Mouse (Mus musculus) kidney, postnatal 0 days (tissue): Measurements from ENCODE around the gene B3gntl1. TPM values are rescaled to one million over a fixed set of nuclear protein-coding genes. Genes with fewer than 3 reads are reported as not detected.

Experiments used
- ATAC-seq: fragments of 200-750 bp; cut with Nextera tagmentation; replicated peaks from 2 replicates; pipeline ENCODE4 v1.8.0; 2017; ENCODE audit warnings: low read depth, moderate number of reproducible peaks, moderate TSS enrichment, moderate library complexity; ENCODE audit not compliant: low FRiP score
- DNase-seq: peaks from one replicate; pipeline ENCODE4 v3.0.0-alpha.2; 2016; ENCODE audit warnings: low spot score
- H3K27ac ChIP-seq: fragments of 300-500 bp; sonication (generic); 2 replicates; pipeline ENCODE4 v1.5.1; 2014; ENCODE audit warnings: mild to moderate bottlenecking
- H3K27me3 ChIP-seq: fragments of 300-500 bp; sonication (generic); 2 replicates; pipeline ENCODE4 v1.6.1; 2014; ENCODE audit warnings: low read length, mixed read lengths; ENCODE audit not compliant: insufficient read depth
- H3K36me3 ChIP-seq: fragments of 300-500 bp; sonication (generic); 2 replicates; pipeline ENCODE4 v1.6.1; 2014; ENCODE audit warnings: low read length, mixed read lengths; ENCODE audit not compliant: insufficient read depth
- H3K4me1 ChIP-seq: fragments of 300-500 bp; sonication (generic); replicated peaks from 2 replicates; pipeline ENCODE4 v1.6.1; 2014; ENCODE audit warnings: antibody characterized with exemption, low read length, mixed read lengths; ENCODE audit not compliant: insufficient read depth
- H3K4me2 ChIP-seq: fragments of 300-500 bp; sonication (generic); 2 replicates; pipeline ENCODE4 v1.6.1; 2014; ENCODE audit warnings: mild to moderate bottlenecking, low read length, moderate library complexity, mixed read lengths
- H3K4me3 ChIP-seq: fragments of 300-500 bp; sonication (generic); replicated peaks from 2 replicates; pipeline ENCODE4 v1.5.1; 2014; ENCODE audit warnings: low read depth, low read length
- H3K9ac ChIP-seq: fragments of 300-500 bp; sonication (generic); 2 replicates; pipeline ENCODE4 v1.6.1; 2014; ENCODE audit warnings: low read depth, low read length
- H3K9me3 ChIP-seq: fragments of 300-500 bp; sonication (generic); replicated peaks from 2 replicates; pipeline ENCODE4 v1.6.1; 2016; ENCODE audit warnings: low read length, inconsistent platforms, mixed read lengths
- CTCF ChIP-seq: IDR thresholded peaks from 2 replicates; pipeline ENCODE4 v1.5.1; 2016; ENCODE audit warnings: antibody characterized with exemption, low read depth, mild to moderate bottlenecking, moderate library complexity
- WGBS: fragments of 180-500 bp; shearing (Covaris S2); extraction: QIAGEN DNeasy Blood & Tissue Kit; methylation state at CpG from one replicate; pipeline ENCODE4 v1.1.7; 2014; 5-methylcytosine and 5-hydroxymethylcytosine counted together
- polyA plus RNA-seq: library from polyadenylated mRNA; unstranded; fragments of >200 nt; fragmentation: Nextera tagmentation; extraction: Ambion mirVana; gene quantifications from 2 replicates; pipeline ENCODE4 v1.2.1, GENCODE M21; 2015

Gene B3gntl1
- polyA plus RNA-seq, 1 experiment from 2014 or later = 5.3 TPM

GRCm38 (mm10) chr11:121702111-121702894 is 29.4 kb upstream of the B3gntl1 start:
- Histone ChIP-seq H3K27ac (peak overlapping the region; percentile 88), H3K9ac (peak overlapping the region; percentile 73), H3K36me3 (no peaks in the 10 kb centered on the region), H3K4me2 (peak overlapping the region; percentile 97), H3K4me3 (peak overlapping the region; percentile 68), H3K27me3 (no peaks in the 10 kb centered on the region), H3K4me1 (no peaks in the 10 kb centered on the region; the same call in 1 of the 2 replicates), H3K9me3 (no peaks in the 10 kb centered on the region)
- peak; percentile 20; the same call in 1 of the 2 replicates for TF ChIP-seq CTCF
- under 1% methylated on average over 63 of the region's 69 CpGs for WGBS
- ATAC-seq = peak; percentile 93
- DNase-seq = peak; percentile 94

- 91% methylated on average over 5 of the region's 5 CpGs for WGBS
- TF ChIP-seq CTCF = no peak
- H3K36me3 ChIP-seq = no peaks in the 10 kb centered on the region
- peak within 1 kb of the TSS; percentile 88 for H3K27ac ChIP-seq
- H3K9me3 ChIP-seq = no peaks in the 10 kb centered on the region
- ATAC-seq = no peak
- no peaks in the 10 kb centered on the region; the same call in 1 of the 2 replicates for H3K4me1 ChIP-seq
- no peak for DNase-seq
- peak within 1 kb of the TSS; percentile 97 for H3K4me2 ChIP-seq
- H3K9ac ChIP-seq = peak within 1 kb of the TSS; percentile 73
- H3K4me3 ChIP-seq = peak within 1 kb of the TSS; percentile 68
- H3K27me3 ChIP-seq = no peaks in the 10 kb centered on the region
Measured at GRCm38 (mm10) chr11:121701244-121701643, 28.3 kb upstream of the B3gntl1 start, which contains the start of gene Metrnl. Gene Metrnl (plus strand): TSS chr11:121701544.

- H3K36me3 ChIP-seq = no peaks in the 10 kb centered on the region
- H3K4me3 ChIP-seq = no peak overlapping the region
- TF ChIP-seq CTCF = no peak
- no peaks in the 10 kb centered on the region for H3K27me3 ChIP-seq
- DNase-seq (no peak), ATAC-seq (no peak)
- H3K9me3 ChIP-seq = no peaks in the 10 kb centered on the region
- 73% methylated on average over 5 of the region's 5 CpGs for WGBS
- H3K4me1 ChIP-seq = no peaks in the 10 kb centered on the region; the same call in 1 of the 2 replicates
- no peak overlapping the region for H3K9ac ChIP-seq
- no peak overlapping the region for H3K4me2 ChIP-seq
- no peak overlapping the region for H3K27ac ChIP-seq
Measured at GRCm38 (mm10) chr11:121698381-121698955, 25.5 kb upstream of the B3gntl1 start.

- H3K27me3 ChIP-seq = no peaks in the 10 kb centered on the region
- no peak overlapping the region for H3K4me2 ChIP-seq
- no peaks in the 10 kb centered on the region for H3K9me3 ChIP-seq
- WGBS = 85% methylated on average over 4 of the region's 4 CpGs
- no peaks in the 10 kb centered on the region for H3K36me3 ChIP-seq
- TF ChIP-seq CTCF = no peak
- H3K4me1 ChIP-seq = no peaks in the 10 kb centered on the region; the same call in 1 of the 2 replicates
- no peak for DNase-seq
- H3K27ac ChIP-seq = no peak overlapping the region
- H3K4me3 ChIP-seq = no peak overlapping the region
- no peak for ATAC-seq
- no peak overlapping the region for H3K9ac ChIP-seq
Measured at GRCm38 (mm10) chr11:121697271-121697670, 24.3 kb upstream of the B3gntl1 start.

GRCm38 (mm10) chr11:121695304-121696064 is 22.5 kb upstream of the B3gntl1 start:
- Histone ChIP-seq H3K4me1 (no peaks in the 10 kb centered on the region), H3K9ac (no peak overlapping the region), H3K9me3 (no peaks in the 10 kb centered on the region), H3K27ac (no peak overlapping the region), H3K4me2 (no peak overlapping the region), H3K27me3 (no peaks in the 10 kb centered on the region), H3K36me3 (no peaks in the 10 kb centered on the region), H3K4me3 (no peak overlapping the region)
- ATAC-seq (no peak), DNase-seq (no peak)
- WGBS = 84% methylated on average over 5 of the region's 5 CpGs
- TF ChIP-seq CTCF = no peak

GRCm38 (mm10) chr11:121688024-121688423 is 15.1 kb upstream of the B3gntl1 start:
- no peak for ATAC-seq
- H3K9ac ChIP-seq = no peak overlapping the region
- H3K4me3 ChIP-seq = no peak overlapping the region
- no peak overlapping the region for H3K27ac ChIP-seq
- TF ChIP-seq CTCF = no peak
- no peak for DNase-seq
- WGBS = 88% methylated on average over 2 of the region's 2 CpGs
- H3K4me1 ChIP-seq = peaks cover 19% of the 10 kb centered on the region; the same call in 1 of the 2 replicates
- H3K27me3 ChIP-seq = no peaks in the 10 kb centered on the region
- no peak overlapping the region for H3K4me2 ChIP-seq
- no peaks in the 10 kb centered on the region for H3K9me3 ChIP-seq
- no peaks in the 10 kb centered on the region for H3K36me3 ChIP-seq
